28 mouse cellular contexts compared by ENCODE assay signal in genomic region chr17:71495784-71496183, GRCm38 (mm10). TPM values are rescaled to one million over a fixed set of nuclear protein-coding genes. Genes with fewer than 3 reads are reported as not detected.
A peak's percentile ranks its signal among the peaks of the same experiment; 100 is the strongest.
DNase-seq lines count a peak whose midpoint lies in the region; ATAC-seq and TF ChIP-seq lines count a peak whose summit lies in the region.
"Had no signal": no experiment of that assay in that cellular context is flagged by ENCODE, and none has a peak within 500 bp of the region (broad histone marks: within the 10 kb centered on the region; RNA-seq: fewer than 3 reads in every experiment).

No protein-coding gene starts in this region.

- no peak for TF ChIP-seq CTCF in CH12.LX (conservative IDR thresholded peaks at IDR 0.05 in 1 of 2, IDR thresholded peaks at IDR 0.05 in 1 of 2; ENCODE audit: low read depth in 2 of 2, low read length in 2 of 2)
- TF ChIP-seq CTCF in forebrain, postnatal 0 days (IDR thresholded peaks at IDR 0.05; ENCODE audit: low read depth): no peak

- no peak for ATAC-seq in forebrain, postnatal 0 days
- no peak for ATAC-seq in kidney, embryonic 15.5 days (replicated peaks; ENCODE audit: low FRiP score)
- ATAC-seq: activated CD4-positive, CD25-positive, alpha-beta regulatory T cell, adult 4 months; CD4-positive, CD25-positive, alpha-beta regulatory T cell, adult 4 months; forebrain, embryonic 16.5 days; hindbrain, embryonic 16.5 days; intestine, embryonic 15.5 days had no signal

- H3K9me3 ChIP-seq in CH12.LX (replicated peaks; ENCODE audit: low read length): no peaks in the 10 kb centered on the region
- H3K9me3 ChIP-seq in forebrain, postnatal 0 days (ENCODE audit: low read length): no peaks in the 10 kb centered on the region
- H3K9me3 ChIP-seq in kidney, embryonic 15.5 days (replicated peaks): no peaks in the 10 kb centered on the region
- H3K9me3 ChIP-seq: embryonic facial prominence, embryonic 12.5 days; embryonic facial prominence, embryonic 15.5 days; hindbrain, embryonic 13.5 days; intestine, embryonic 15.5 days had no signal

- peak; percentile 24 for DNase-seq in 3T3-L1 (ENCODE audit: low read depth, low spot score)
- DNase-seq in CH12.LX (ENCODE audit: extremely low read depth): peak; percentile 53
- DNase-seq in R1 (ENCODE audit: low read depth, low spot score): peak; percentile 25
- DNase-seq in splenic B cell, adult 2 months (ENCODE audit: low read depth, low spot score): peak; percentile 46
- no peak for DNase-seq in cerebellum, postnatal 4 days (ENCODE audit: low spot score in 2 of 2)
- DNase-seq in forebrain, postnatal 0 days: no peak
- DNase-seq: adrenal gland, adult 8-10 months; adrenal gland, postnatal 36 days; cerebellum, adult 18-20 months; cerebellum, adult 9-10 months; cerebellum, postnatal 14 days; gastrocnemius, adult 2 months; gastrocnemius, postnatal 14 days; heart, adult 2 months; kidney, adult 11 months; kidney, adult 8-10 months had no signal

- no peak overlapping the region; the same call in 1 of the 2 replicates for H3K9ac ChIP-seq in CH12.LX (ENCODE audit: insufficient read depth, low read depth)
- H3K9ac ChIP-seq in forebrain, postnatal 0 days: no peak overlapping the region
- no peak overlapping the region for H3K9ac ChIP-seq in kidney, embryonic 15.5 days
- H3K9ac ChIP-seq: embryonic facial prominence, embryonic 12.5 days; embryonic facial prominence, embryonic 15.5 days; hindbrain, embryonic 13.5 days; intestine, embryonic 15.5 days had no signal

- H3K27me3 ChIP-seq in CH12.LX (replicated peaks): no peaks in the 10 kb centered on the region
- H3K27me3 ChIP-seq in splenic B cell, adult 2 months (ENCODE audit: control insufficient read depth, insufficient read depth, low read length, poor library complexity, severe bottlenecking): no peaks in the 10 kb centered on the region
- H3K27me3 ChIP-seq in forebrain, postnatal 0 days (ENCODE audit: insufficient read depth, low read length): no peaks in the 10 kb centered on the region
- H3K27me3 ChIP-seq in kidney, embryonic 15.5 days: no peaks in the 10 kb centered on the region
- H3K27me3 ChIP-seq: embryonic facial prominence, embryonic 12.5 days; embryonic facial prominence, embryonic 15.5 days; hindbrain, embryonic 13.5 days; intestine, embryonic 15.5 days had no signal

- in situ Hi-C loops in CH12.LX (cut with MboI; ENCODE audit: low pct_ligation_motif_present, low pct_unique_long_range_greater_than_20kb, low sequenced_read_pairs): no loop called here

- H3K4me1 ChIP-seq in CH12.LX (ENCODE audit: control insufficient read depth in 1 of 2, insufficient read depth in 2 of 2): peaks cover 5 to 13% of the 10 kb centered on the region in 2 experiments
- H3K4me1 ChIP-seq in forebrain, postnatal 0 days (ENCODE audit: insufficient read depth): no peaks in the 10 kb centered on the region
- peaks cover 6% of the 10 kb centered on the region; the same call in 1 of the 2 replicates for H3K4me1 ChIP-seq in kidney, embryonic 15.5 days
- H3K4me1 ChIP-seq: embryonic facial prominence, embryonic 12.5 days; embryonic facial prominence, embryonic 15.5 days; hindbrain, embryonic 13.5 days had no signal

- TF ChIP-seq POLR2A in CH12.LX (IDR thresholded peaks at IDR 0.05; ENCODE audit: low read depth, low read length): no peak

- H3K27ac ChIP-seq in CH12.LX (ENCODE audit: insufficient read depth, low read depth): peak overlapping the region; percentile 40; the same call in 1 of the 2 replicates
- no peak overlapping the region for H3K27ac ChIP-seq in forebrain, postnatal 0 days (ENCODE audit: low read depth, low read length)
- no peak overlapping the region for H3K27ac ChIP-seq in kidney, embryonic 15.5 days
- H3K27ac ChIP-seq: embryonic facial prominence, embryonic 12.5 days; embryonic facial prominence, embryonic 15.5 days; gastrocnemius, adult 2 months; heart, adult 2 months; hindbrain, embryonic 13.5 days; intestine, embryonic 15.5 days had no signal

- peaks cover 34 to 53% of the 10 kb centered on the region in 2 experiments for H3K36me3 ChIP-seq in CH12.LX (replicated peaks in 1 of 2; ENCODE audit: control insufficient read depth in 1 of 2, insufficient read depth in 1 of 2, low read length in 1 of 2)
- 0 out of 2 replicates have a peak, but pooled peaks cover under 1% of the 10 kb centered on the region for H3K36me3 ChIP-seq in splenic B cell, adult 2 months (ENCODE audit: control insufficient read depth, insufficient read depth, low read length, poor library complexity, severe bottlenecking)
- no peaks in the 10 kb centered on the region for H3K36me3 ChIP-seq in forebrain, postnatal 0 days (ENCODE audit: insufficient read depth)
- H3K36me3 ChIP-seq in kidney, embryonic 15.5 days: peaks cover 63% of the 10 kb centered on the region

- peak overlapping the region; percentile 78; the same call in 1 of the 2 replicates for H3K4me2 ChIP-seq in CH12.LX (ENCODE audit: insufficient read depth, low read depth, poor library complexity, severe bottlenecking)
- no peak overlapping the region for H3K4me2 ChIP-seq in forebrain, postnatal 0 days (ENCODE audit: low read depth)
- H3K4me2 ChIP-seq in kidney, embryonic 15.5 days: no peak overlapping the region
- H3K4me2 ChIP-seq: embryonic facial prominence, embryonic 12.5 days; embryonic facial prominence, embryonic 15.5 days; heart, embryonic 11.5 days; hindbrain, embryonic 13.5 days; intestine, embryonic 15.5 days had no signal

- WGBS in forebrain, postnatal 0 days: 90% methylated on average over 4 of the region's 4 CpGs
- 85% methylated on average over 4 of the region's 4 CpGs for WGBS in kidney, embryonic 15.5 days

- dilution Hi-C loops in CH12.LX (cut with MboI; ENCODE audit: extremely low pct_ligation_motif_present, extremely low pct_unique_long_range_greater_than_20kb, low sequenced_read_pairs): no loop called here

- TF ChIP-seq EP300 in CH12.LX (IDR thresholded peaks at IDR 0.05; ENCODE audit: low read length): no peak

- no peak overlapping the region for H3K4me3 ChIP-seq in CH12.LX (replicated peaks in 1 of 3; ENCODE audit: low read depth in 2 of 3, low read length in 2 of 3, poor library complexity in 1 of 3)
- no peak overlapping the region for H3K4me3 ChIP-seq in forebrain, postnatal 0 days (ENCODE audit: low read depth, low read length)
- no peak overlapping the region for H3K4me3 ChIP-seq in kidney, embryonic 15.5 days (replicated peaks)
- H3K4me3 ChIP-seq: embryonic facial prominence, embryonic 12.5 days; embryonic facial prominence, embryonic 15.5 days; gastrocnemius, adult 2 months; heart, adult 2 months; hindbrain, embryonic 13.5 days; intestine, embryonic 15.5 days had no signal

- TF ChIP-seq RAD21 in CH12.LX (IDR thresholded peaks at IDR 0.05; ENCODE audit: low read depth, low read length): no peak

- no peaks in the 10 kb centered on the region for H3K79me2 ChIP-seq in CH12.LX (replicated peaks; ENCODE audit: control insufficient read depth, extremely low read depth, insufficient read depth, poor library complexity, severe bottlenecking)

TF ChIP-seq in CH12.LX, 34 proteins besides CTCF, POLR2A, EP300 and RAD21 (continues in another document):
- no peak for TF ChIP-seq MAX (IDR thresholded peaks at IDR 0.05; ENCODE audit: low read length)
- TF ChIP-seq ELF1 (IDR thresholded peaks at IDR 0.05; ENCODE audit: low read depth, low read length): no peak
- TF ChIP-seq ZKSCAN1 (IDR thresholded peaks at IDR 0.05; ENCODE audit: borderline replicate concordance, low read depth, low read length): no peak
- TF ChIP-seq ETS1 (conservative IDR thresholded peaks at IDR 0.05; ENCODE audit: low read depth, low read length): no peak
- no peak for TF ChIP-seq MYC (IDR thresholded peaks at IDR 0.05; ENCODE audit: low read depth, low read length)
- TF ChIP-seq GABPA (IDR thresholded peaks at IDR 0.05; ENCODE audit: insufficient replicate concordance, low read depth, low read length): no peak
- no peak for TF ChIP-seq MAZ (IDR thresholded peaks at IDR 0.05; ENCODE audit: low read depth, low read length)
- no peak for TF ChIP-seq KAT2A (IDR thresholded peaks at IDR 0.05; ENCODE audit: insufficient replicate concordance, low read length)
- TF ChIP-seq CHD1 (IDR thresholded peaks at IDR 0.05; ENCODE audit: low read depth, low read length): no peak
- no peak for TF ChIP-seq MEF2A (IDR thresholded peaks at IDR 0.05; ENCODE audit: borderline replicate concordance, low read depth, low read length)
- TF ChIP-seq JUND (conservative IDR thresholded peaks at IDR 0.05; ENCODE audit: low read depth, low read length): no peak
- TF ChIP-seq USF1 (IDR thresholded peaks at IDR 0.05; ENCODE audit: low read depth, low read length): no peak
- no peak for TF ChIP-seq NRF1 (IDR thresholded peaks at IDR 0.05; ENCODE audit: low read depth, low read length)

RNA-seq across cellular contexts. Expression of gene Smchd1, which starts 20.6 kb away (rescaled TPM):
- total RNA-seq in CH12.LX (2012; rRNA removed): 44.4 and 50.9 TPM in 2 replicates
- total RNA-seq in CH12.LX (2014; rRNA removed): 73.9 and 87.8 TPM in 2 replicates
- 53.3 and 59.4 TPM in 2 replicates for polyA plus RNA-seq in CH12.LX (2012; ENCODE audit: insufficient read length, low read depth)
- total RNA-seq in forebrain, postnatal 0 days (2014; rRNA removed): 52.2 and 58.7 TPM in 2 replicates
- 24.8 and 35.4 TPM in 2 replicates for polyA plus RNA-seq in forebrain, postnatal 0 days (2015; fragmentation: Nextera tagmentation; extraction: Ambion mirVana)
- 74.4 and 76.7 TPM in 2 replicates for polyA plus RNA-seq in kidney, embryonic 15.5 days (2015; fragmentation: Nextera tagmentation; extraction: Ambion mirVana)

RNA-seq across cellular contexts. Expression of gene Ndc80, which starts 30.9 kb away (rescaled TPM):
- 24.4 and 26.7 TPM in 2 replicates for total RNA-seq in CH12.LX (2012; rRNA removed)
- total RNA-seq in CH12.LX (2014; rRNA removed): 44.5 and 55.6 TPM in 2 replicates
- polyA plus RNA-seq in CH12.LX (2012; ENCODE audit: insufficient read length, low read depth): 41.8 and 49.6 TPM in 2 replicates
- 3.2 and 4.0 TPM in 2 replicates for total RNA-seq in forebrain, postnatal 0 days (2014; rRNA removed)
- 4.8 and 5.7 TPM in 2 replicates for polyA plus RNA-seq in forebrain, postnatal 0 days (2015; fragmentation: Nextera tagmentation; extraction: Ambion mirVana)
- polyA plus RNA-seq in kidney, embryonic 15.5 days (2015; fragmentation: Nextera tagmentation; extraction: Ambion mirVana): 52.3 TPM in 2 replicates
- polyA plus RNA-seq: heart, adult 2 months had no signal

RNA-seq across cellular contexts. Expression of gene Gm4707, which starts 36.1 kb away (rescaled TPM):
- total RNA-seq in CH12.LX (2012; rRNA removed) (1.1 and 1.5 TPM in 2 replicates), CH12.LX (2014; rRNA removed) (0.16 and 1.5 TPM in 2 replicates)
- polyA plus RNA-seq in CH12.LX (2012; ENCODE audit: insufficient read length, low read depth): 0.33 and 1.1 TPM in 2 replicates
- total RNA-seq in forebrain, postnatal 0 days (2014; rRNA removed): 1.2 and 2.8 TPM in 2 replicates
- 0.65 and 2.1 TPM in 2 replicates for polyA plus RNA-seq in forebrain, postnatal 0 days (2015; fragmentation: Nextera tagmentation; extraction: Ambion mirVana)
- polyA plus RNA-seq in kidney, embryonic 15.5 days (2015; fragmentation: Nextera tagmentation; extraction: Ambion mirVana): 3.7 and 5.5 TPM in 2 replicates

RNA-seq across cellular contexts. Expression of gene Spdya, which starts 56.1 kb away (rescaled TPM):
- total RNA-seq in CH12.LX (2012; rRNA removed) (0.04 and 0.08 TPM in 2 replicates), CH12.LX (2014; rRNA removed) (0.16 TPM in 1 of 2 replicates, not detected in the other)
- 0.26 and 0.80 TPM in 2 replicates for polyA plus RNA-seq in CH12.LX (2012; ENCODE audit: insufficient read length, low read depth)
- total RNA-seq in forebrain, postnatal 0 days (2014; rRNA removed): 0.77 and 1.1 TPM in 2 replicates
- 2.1 and 2.2 TPM in 2 replicates for polyA plus RNA-seq in forebrain, postnatal 0 days (2015; fragmentation: Nextera tagmentation; extraction: Ambion mirVana)
- polyA plus RNA-seq in kidney, embryonic 15.5 days (2015; fragmentation: Nextera tagmentation; extraction: Ambion mirVana): 0.73 and 1.2 TPM in 2 replicates
- total RNA-seq: common myeloid progenitor, adult 5-6 weeks; hematopoietic stem cell, adult 5-6 weeks had no signal
- polyA plus RNA-seq: heart, adult 2 months had no signal

Comparison
In these comparisons a context has a peak if more than half of its experiments do, and no peak if none do; other contexts are left out.
1. DNase-seq: peak in 3T3-L1 (single experiment), CH12.LX (single experiment), R1 (single experiment) and splenic B cell, adult 2 months (single experiment); none in cerebellum, postnatal 4 days (0 of 2) and forebrain, postnatal 0 days (single experiment).